Mouse (Mus musculus) kidney, adult 2 months (tissue): ENCODE results near the gene Eepd1. TPM values are rescaled to one million over a fixed set of nuclear protein-coding genes. Genes with fewer than 3 reads are reported as not detected.

Experiments
- DNase-seq: peaks from one replicate; pipeline ENCODE4 v3.0.0; 2021
- H3K27ac ChIP-seq: fragments of 200-500 bp; 2 replicates; pipeline ENCODE4 v1.5.1; 2012; ENCODE audit warnings: low read depth, low read length, control low read depth, inconsistent platforms; ENCODE audit not compliant: insufficient read depth
- H3K27me3 ChIP-seq: fragments of 200-500 bp; replicated peaks from 2 replicates; pipeline ENCODE4 v1.6.1; 2012; ENCODE audit warnings: mild to moderate bottlenecking, moderate library complexity, low read length, inconsistent platforms; ENCODE audit not compliant: control insufficient read depth, insufficient read depth
- H3K36me3 ChIP-seq: fragments of 200-500 bp; 2 replicates; pipeline ENCODE4 v1.6.1; 2012; ENCODE audit warnings: mild to moderate bottlenecking, moderate library complexity, low read length, inconsistent platforms; ENCODE audit not compliant: control insufficient read depth, insufficient read depth
- H3K4me1 ChIP-seq: fragments of 200-500 bp; 2 replicates; pipeline ENCODE4 v1.6.1; 2011; ENCODE audit warnings: low read length; ENCODE audit not compliant: control insufficient read depth, insufficient read depth
- H3K4me3 ChIP-seq: fragments of 200-500 bp; 2 replicates; pipeline ENCODE4 v1.5.1; 2011; ENCODE audit warnings: mild to moderate bottlenecking, low read depth, low read length, control low read depth; ENCODE audit not compliant: insufficient read depth
- CTCF ChIP-seq: fragments of 200-500 bp; conservative IDR thresholded peaks from 2 replicates; pipeline ENCODE4 v1.5.1; 2011; ENCODE audit warnings: low read depth, mild to moderate bottlenecking, control low read depth, low read length, moderate library complexity, mixed read lengths; ENCODE audit not compliant: insufficient read depth, insufficient read length
- POLR2A ChIP-seq: fragments of 200-500 bp; IDR thresholded peaks from one replicate; pipeline ENCODE4 v1.6.1; 2011; ENCODE audit warnings: low read depth, low read length, control low read depth
- WGBS: fragments of 180-500 bp; shearing (Covaris S2); methylation state at CpG from one replicate; pipeline ENCODE4 v1.1.7; 2018; 5-methylcytosine and 5-hydroxymethylcytosine counted together
- polyA plus RNA-seq: library from polyadenylated mRNA; depleted of rRNA; stranded (reverse); fragments of >200 nt; gene quantifications from 2 replicates; pipeline ENCODE4 v1.2.3, GENCODE M21; 2012

The Eepd1 gene
- polyA plus RNA-seq, 1 experiment: 4.8 TPM

GRCm38 (mm10) chr9:25574186-25574585 lies 92.8 kb downstream of the Eepd1 start:
- no peak for TF ChIP-seq POLR2A
- no peak for TF ChIP-seq CTCF
- H3K27me3 ChIP-seq: no peaks in the 10 kb centered on the region
- H3K36me3 ChIP-seq: no peaks in the 10 kb centered on the region
- no peaks in the 10 kb centered on the region for H3K4me1 ChIP-seq
- 95% methylated on average over 4 of the region's 4 CpGs for WGBS
- no peak for DNase-seq
- no peak overlapping the region for H3K4me3 ChIP-seq
- H3K27ac ChIP-seq: no peak overlapping the region

GRCm38 (mm10) chr9:25578674-25579596 lies 97.6 kb downstream of the Eepd1 start:
- Histone ChIP-seq H3K4me1 (no peaks in the 10 kb centered on the region), H3K4me3 (no peak overlapping the region), H3K27ac (no peak overlapping the region), H3K27me3 (no peaks in the 10 kb centered on the region), H3K36me3 (no peaks in the 10 kb centered on the region)
- no peak for DNase-seq
- no peak for TF ChIP-seq CTCF
- TF ChIP-seq POLR2A: no peak
- 86% methylated on average over 7 of the region's 7 CpGs for WGBS

GRCm38 (mm10) chr9:25583621-25584020 lies 102.3 kb downstream of the Eepd1 start:
- H3K27me3 ChIP-seq: no peaks in the 10 kb centered on the region
- WGBS: 80% methylated on average over 2 of the region's 2 CpGs
- H3K27ac ChIP-seq: no peak overlapping the region
- no peak overlapping the region for H3K4me3 ChIP-seq
- no peaks in the 10 kb centered on the region for H3K4me1 ChIP-seq
- no peak for DNase-seq
- TF ChIP-seq CTCF (no peak), POLR2A (no peak)
- no peaks in the 10 kb centered on the region for H3K36me3 ChIP-seq

DNA sequence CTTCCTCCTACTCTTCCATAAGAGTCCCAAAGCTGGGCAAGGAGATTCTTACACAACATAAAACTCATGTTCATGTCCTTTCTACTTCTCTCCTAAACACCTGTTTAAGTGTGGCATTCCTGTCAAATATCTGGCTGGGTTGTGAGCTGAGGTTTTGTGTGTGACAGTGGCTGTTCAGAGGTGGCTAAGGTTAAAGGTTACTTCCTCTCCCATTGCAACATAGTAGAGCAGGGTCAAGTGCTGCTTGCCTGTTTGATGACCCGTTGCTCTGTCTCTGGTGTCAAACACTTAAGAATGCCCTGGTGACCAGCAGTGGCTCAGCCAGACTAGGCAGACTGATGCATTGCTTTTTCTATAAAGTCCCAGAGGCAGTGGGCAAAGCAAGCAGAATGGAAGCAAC lies 104.3 kb downstream of the Eepd1 start:
- Histone ChIP-seq H3K27me3 (no peaks in the 10 kb centered on the region), H3K4me1 (no peaks in the 10 kb centered on the region), H3K4me3 (no peak overlapping the region), H3K36me3 (no peaks in the 10 kb centered on the region), H3K27ac (no peak overlapping the region)
- DNase-seq: no peak
- TF ChIP-seq CTCF (no peak), POLR2A (no peak)
- 29% methylated on average over 1 of the region's 1 CpGs for WGBS

GRCm38 (mm10) chr9:25588581-25588980 lies 107.2 kb downstream of the Eepd1 start:
- Histone ChIP-seq H3K36me3 (no peaks in the 10 kb centered on the region), H3K4me3 (no peak overlapping the region), H3K27me3 (no peaks in the 10 kb centered on the region), H3K27ac (no peak overlapping the region), H3K4me1 (peaks cover 5% of the 10 kb centered on the region; the same call in 1 of the 2 replicates)
- no peak for DNase-seq
- 96% methylated on average over 2 of the region's 2 CpGs for WGBS
- no peak for TF ChIP-seq CTCF
- no peak for TF ChIP-seq POLR2A

DNA sequence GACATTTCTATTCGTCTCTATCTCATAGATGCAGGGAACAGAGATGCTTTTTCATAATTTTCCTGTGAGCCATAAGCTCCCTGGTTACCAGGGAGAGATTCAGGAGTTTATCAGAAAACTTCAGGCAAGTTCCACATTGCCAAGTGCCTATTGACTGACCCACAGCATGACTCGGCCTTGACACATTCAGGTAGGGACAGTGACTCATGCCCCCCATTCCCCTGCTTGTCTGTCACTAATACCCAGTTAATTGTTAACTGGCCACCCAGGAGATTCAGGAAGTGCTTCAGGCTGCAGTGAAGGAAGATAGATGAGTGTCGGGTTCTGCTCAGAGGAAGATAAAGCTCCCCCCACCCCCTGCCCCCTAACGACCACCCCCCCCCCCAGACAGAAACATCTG lies 109.4 kb downstream of the Eepd1 start:
- DNase-seq: no peak
- peaks cover 5% of the 10 kb centered on the region; the same call in 1 of the 2 replicates for H3K4me1 ChIP-seq

GRCm38 (mm10) chr9:25591390-25592354 lies 110.3 kb downstream of the Eepd1 start:
- 30% methylated on average over 15 of the region's 15 CpGs for WGBS
- Histone ChIP-seq H3K36me3 (no peaks in the 10 kb centered on the region), H3K4me3 (no peak overlapping the region), H3K27ac (0 out of 2 replicates have a peak overlapping the region, but pooled peaks have one; percentile 27), H3K4me1 (peaks cover 5% of the 10 kb centered on the region; the same call in 1 of the 2 replicates), H3K27me3 (no peaks in the 10 kb centered on the region)
- TF ChIP-seq POLR2A (no peak), CTCF (peak; percentile 72)
- DNase-seq: peak; percentile 56

More for the DNA sequence above, 109.4 kb downstream of the Eepd1 start:
- Histone ChIP-seq H3K27me3 (no peaks in the 10 kb centered on the region), H3K36me3 (no peaks in the 10 kb centered on the region), H3K4me3 (no peak overlapping the region), H3K27ac (no peak overlapping the region)
- 40% methylated on average over 4 of the region's 4 CpGs for WGBS
- TF ChIP-seq CTCF: no peak
- TF ChIP-seq POLR2A: no peak
